Mouse (Mus musculus) forebrain, embryonic 10.5 days (tissue): ENCODE data around the gene Dydc2. TPM values are rescaled to one million over a fixed set of nuclear protein-coding genes. Genes with fewer than 3 reads are reported as not detected.

Experiments used
- DNase-seq: peaks from one replicate; pipeline ENCODE4 v3.0.0-alpha.2; 2017; ENCODE audit warnings: low spot score; ENCODE audit errors: extremely low spot score
- H3K27ac ChIP-seq: fragments of 300-500 bp; sonication (generic); 2 replicates; pipeline ENCODE4 v1.5.1; 2016; ENCODE audit warnings: mild to moderate bottlenecking
- H3K27me3 ChIP-seq: fragments of 300-500 bp; sonication (generic); 2 replicates; pipeline ENCODE4 v1.6.1; 2016; ENCODE audit warnings: mild to moderate bottlenecking; ENCODE audit not compliant: poor library complexity, severe bottlenecking
- H3K36me3 ChIP-seq: fragments of 300-500 bp; sonication (generic); replicated peaks from 2 replicates; pipeline ENCODE4 v1.6.1; 2016; ENCODE audit warnings: mild to moderate bottlenecking, moderate library complexity
- H3K4me1 ChIP-seq: fragments of 300-500 bp; sonication (generic); 2 replicates; pipeline ENCODE4 v1.6.1; 2016
- H3K4me3 ChIP-seq: fragments of 300-500 bp; sonication (generic); 2 replicates; pipeline ENCODE4 v1.5.1; 2016; ENCODE audit warnings: mild to moderate bottlenecking, moderate library complexity
- H3K9me3 ChIP-seq: fragments of 300-500 bp; sonication (generic); 2 replicates; pipeline ENCODE4 v1.6.1; 2016; ENCODE audit warnings: mild to moderate bottlenecking, moderate library complexity
- WGBS: fragments of 180-500 bp; shearing (Covaris S2); methylation state at CpG from one replicate; pipeline ENCODE4 v1.1.7; 2016; 5-methylcytosine and 5-hydroxymethylcytosine counted together
- polyA plus RNA-seq: library from polyadenylated mRNA; unstranded; fragments of >200 nt; fragmentation: Nextera tagmentation; extraction: Ambion mirVana; gene quantifications from 2 replicates; pipeline ENCODE4 v1.2.1, GENCODE M21; 2016

Dydc2 gene
- polyA plus RNA-seq, 1 experiment from 2014 or later = 0.36 TPM

DNA sequence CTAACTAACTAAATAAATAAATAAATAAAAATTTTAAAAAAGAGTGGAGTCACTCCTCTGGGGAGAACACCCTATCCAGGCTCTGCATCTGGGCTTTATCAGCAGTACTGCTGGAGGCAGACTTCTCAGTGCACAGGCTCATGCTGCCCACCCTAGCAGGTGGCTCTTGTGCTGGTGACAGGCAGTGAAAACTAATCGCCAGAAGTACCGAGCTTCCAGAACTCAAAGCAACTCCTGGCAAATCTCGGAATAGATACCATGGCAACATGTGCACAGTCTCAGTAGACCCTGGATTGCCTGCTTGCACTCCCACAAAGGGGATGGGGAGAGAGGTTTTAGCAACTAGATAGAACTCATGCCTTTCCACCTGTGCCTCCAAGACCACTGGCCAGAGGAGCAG lies 62.1 kb downstream of the Dydc2 start:
- H3K4me1 ChIP-seq = peaks cover 28% of the 10 kb centered on the region
- no peak overlapping the region for H3K27ac ChIP-seq
- WGBS = 70% methylated on average over 3 of the region's 3 CpGs
- H3K27me3 ChIP-seq = peaks cover 18% of the 10 kb centered on the region
- DNase-seq = no peak
- H3K4me3 ChIP-seq = no peak overlapping the region
- H3K9me3 ChIP-seq = no peaks in the 10 kb centered on the region
- peaks cover 2% of the 10 kb centered on the region; the same call in 1 of the 2 replicates for H3K36me3 ChIP-seq

DNA sequence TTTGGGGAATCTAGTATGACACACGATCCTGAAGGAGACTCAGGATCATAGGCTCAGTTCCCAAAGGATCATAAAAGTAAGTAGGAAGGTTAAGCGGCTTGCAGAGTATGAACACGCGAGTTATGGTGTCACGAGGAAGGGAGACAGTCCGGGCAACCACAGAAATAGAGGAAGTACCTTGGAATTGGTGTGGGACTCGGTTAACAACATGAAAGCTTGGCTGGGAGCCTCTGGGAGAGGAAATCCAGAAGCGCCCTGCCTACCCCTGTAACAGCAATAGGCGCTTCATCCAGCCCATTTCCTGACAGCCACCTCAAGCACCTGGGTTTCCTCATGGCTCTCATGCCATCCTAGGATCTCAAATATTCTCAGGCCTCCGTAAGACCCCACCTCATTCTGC lies 62.7 kb downstream of the Dydc2 start:
- Histone ChIP-seq H3K4me3 (no peak overlapping the region), H3K27ac (no peak overlapping the region), H3K9me3 (no peaks in the 10 kb centered on the region), H3K36me3 (peaks cover 7% of the 10 kb centered on the region), H3K27me3 (peaks cover 23% of the 10 kb centered on the region), H3K4me1 (peaks cover 28% of the 10 kb centered on the region)
- DNase-seq = no peak
- WGBS = 92% methylated on average over 10 of the region's 10 CpGs

DNA sequence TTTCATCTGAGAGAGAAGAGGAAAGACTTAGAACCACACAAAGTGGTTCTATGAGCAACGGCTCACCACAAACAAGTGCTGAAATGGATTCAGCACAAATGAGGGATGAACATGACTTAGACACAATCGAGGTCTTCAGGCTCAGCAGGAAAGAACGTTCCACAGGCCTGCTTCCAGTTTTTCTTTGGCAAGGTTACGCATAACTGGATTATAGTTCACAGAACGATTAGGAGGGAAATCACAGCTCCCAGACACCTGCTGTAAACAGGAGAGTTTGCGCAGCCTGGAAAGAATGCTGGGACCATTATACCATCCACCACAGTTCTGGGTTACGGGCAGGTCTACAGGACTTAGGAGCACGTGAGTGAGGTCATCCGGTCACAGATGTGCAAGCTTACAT lies 63.3 kb downstream of the Dydc2 start:
- H3K4me1 ChIP-seq = peaks cover 28% of the 10 kb centered on the region
- no peak for DNase-seq
- WGBS = 87% methylated on average over 9 of the region's 9 CpGs
- H3K9me3 ChIP-seq = no peaks in the 10 kb centered on the region
- H3K27me3 ChIP-seq = peaks cover 23% of the 10 kb centered on the region
- H3K36me3 ChIP-seq = peaks cover 11% of the 10 kb centered on the region
- H3K27ac ChIP-seq = no peak overlapping the region
- no peak overlapping the region for H3K4me3 ChIP-seq

DNA sequence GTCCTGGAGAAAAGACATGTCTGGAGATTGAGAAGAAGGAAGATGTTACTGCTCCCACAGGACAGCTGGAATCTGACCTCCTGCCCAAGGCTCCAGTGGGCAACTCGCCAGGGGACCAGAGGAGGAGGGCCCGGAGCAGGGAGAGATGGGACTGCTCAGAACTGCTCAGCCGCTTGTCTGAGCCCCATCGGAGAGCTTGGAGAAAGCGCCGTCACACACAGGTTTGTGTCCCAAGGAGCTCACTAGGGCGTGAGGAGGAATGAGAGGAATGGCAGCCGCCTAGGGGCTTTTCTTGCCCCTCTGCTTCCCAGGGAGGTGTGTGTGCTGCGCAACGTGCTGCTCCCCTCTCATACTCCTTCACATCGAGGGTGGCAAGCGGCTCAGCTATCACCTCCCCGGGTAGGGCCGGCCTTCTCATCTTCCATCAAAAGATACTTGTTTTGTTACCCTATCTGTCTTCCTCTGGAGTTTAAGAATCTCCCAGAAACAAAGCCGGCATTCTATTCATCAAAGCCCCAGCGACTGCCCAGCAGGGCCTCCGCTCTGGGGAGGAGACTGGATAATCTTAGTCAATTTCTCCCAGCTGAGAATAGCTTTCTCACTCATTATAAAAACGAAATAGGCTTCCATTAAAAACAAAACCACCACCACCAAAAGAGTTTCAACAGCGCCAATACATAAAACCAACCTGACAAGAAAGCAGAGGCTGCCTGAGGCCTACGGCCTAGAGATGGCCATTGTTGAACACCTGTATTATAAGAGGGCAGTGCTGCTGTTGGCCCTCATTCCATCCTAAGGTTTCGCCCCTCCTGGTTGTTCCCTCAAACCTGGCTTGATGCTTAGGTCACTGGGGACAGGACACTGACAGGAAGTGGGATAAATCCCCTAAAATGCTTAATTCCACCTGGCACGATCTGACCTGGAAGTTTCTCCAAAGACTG lies 64.5 kb downstream of the Dydc2 start:
- 6% methylated on average over 22 of the region's 22 CpGs for WGBS
- H3K27me3 ChIP-seq = peaks cover 23% of the 10 kb centered on the region
- H3K27ac ChIP-seq = peak overlapping the region; percentile 66

DNA sequence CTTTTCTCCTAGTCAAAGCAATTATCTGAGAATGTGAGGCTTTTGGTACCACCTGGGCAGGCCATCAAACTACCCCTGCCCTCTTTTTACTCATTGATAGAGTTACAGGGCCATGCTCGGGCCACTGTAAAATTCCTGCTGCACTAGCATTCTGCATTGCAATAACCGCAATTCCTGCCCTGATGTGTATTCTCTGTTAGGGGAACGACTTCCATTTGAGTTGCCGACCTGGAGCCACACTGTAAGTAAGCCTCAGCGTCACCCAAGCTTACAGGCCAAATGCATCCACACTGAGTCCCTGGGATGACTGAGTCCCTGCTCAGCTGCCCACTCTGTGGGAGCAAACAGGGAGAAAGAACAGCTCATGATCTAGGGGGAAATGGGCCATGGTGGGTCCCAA lies 67.4 kb downstream of the Dydc2 start:
- Histone ChIP-seq H3K27ac (no peak overlapping the region), H3K4me3 (no peak overlapping the region), H3K4me1 (peaks cover 22% of the 10 kb centered on the region), H3K36me3 (peaks cover 34% of the 10 kb centered on the region), H3K27me3 (peaks cover 23% of the 10 kb centered on the region), H3K9me3 (no peaks in the 10 kb centered on the region)
- no peak for DNase-seq
- WGBS = 90% methylated on average over 5 of the region's 5 CpGs

More for the DNA sequence above, 64.5 kb downstream of the Dydc2 start:
- peak; percentile 29 for DNase-seq
- Histone ChIP-seq H3K36me3 (peaks cover 15% of the 10 kb centered on the region), H3K4me3 (peak overlapping the region; percentile 35), H3K9me3 (no peaks in the 10 kb centered on the region), H3K4me1 (peaks cover 28% of the 10 kb centered on the region)

DNA sequence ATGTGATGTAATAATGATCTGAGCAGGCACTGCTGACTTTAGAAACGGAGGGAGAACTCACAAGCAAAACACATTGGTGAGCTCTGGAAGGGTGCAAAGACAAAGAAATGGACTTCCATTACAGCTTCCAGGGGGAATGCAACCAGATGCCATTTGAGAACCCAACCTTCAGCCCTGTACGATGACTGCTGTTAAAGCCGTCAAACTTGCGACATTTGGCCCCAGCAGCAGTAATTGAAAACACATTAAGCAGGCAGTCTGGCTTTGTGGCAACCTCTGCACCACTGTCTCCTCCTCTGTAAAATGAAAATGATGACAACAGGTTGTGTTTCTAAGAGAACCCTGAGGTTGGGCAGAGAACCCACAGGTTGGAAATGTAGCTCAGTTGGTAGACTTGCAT lies 68.2 kb downstream of the Dydc2 start:
- no peak overlapping the region for H3K27ac ChIP-seq
- H3K36me3 ChIP-seq = peaks cover 37% of the 10 kb centered on the region
- WGBS = 68% methylated on average over 4 of the region's 4 CpGs
- no peak for DNase-seq
- no peak overlapping the region for H3K4me3 ChIP-seq
- H3K4me1 ChIP-seq = peaks cover 22% of the 10 kb centered on the region
- H3K9me3 ChIP-seq = no peaks in the 10 kb centered on the region
- H3K27me3 ChIP-seq = peaks cover 23% of the 10 kb centered on the region

DNA sequence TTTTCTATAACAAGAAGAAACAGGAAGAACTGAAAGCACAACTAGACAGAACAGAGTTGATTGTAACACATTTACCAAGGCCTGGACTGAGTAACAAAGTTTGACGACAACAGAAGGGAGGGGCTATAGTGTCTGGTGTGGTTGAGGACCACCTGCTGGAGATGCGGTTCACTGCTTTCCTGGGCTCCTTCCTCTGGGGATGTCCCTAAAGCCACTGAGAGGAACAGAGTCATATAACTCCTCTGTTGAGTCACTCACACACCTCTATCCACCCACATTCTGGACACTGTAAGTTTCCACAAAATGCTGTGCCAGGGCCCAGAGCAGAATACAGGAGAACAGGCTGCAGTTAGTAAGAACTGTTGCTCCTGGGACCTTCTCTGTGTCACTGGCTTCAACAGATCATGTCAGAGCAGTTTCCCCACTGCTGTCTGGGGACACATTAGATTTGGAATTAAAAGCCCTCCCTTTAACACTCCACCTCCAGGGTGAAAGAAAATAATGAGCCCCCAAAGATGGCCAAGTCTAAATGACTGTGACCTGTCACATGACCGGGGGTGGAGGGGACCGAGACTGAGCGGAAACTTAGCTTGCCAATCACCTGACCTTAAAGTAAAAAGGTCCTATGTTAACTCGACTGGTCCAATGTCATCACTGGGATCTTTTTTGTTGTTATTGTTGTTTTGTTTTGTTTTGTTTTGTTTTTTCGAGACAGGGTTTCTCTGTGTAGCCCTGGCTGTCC lies 68.9 kb downstream of the Dydc2 start:
- 89% methylated on average over 7 of the region's 7 CpGs for WGBS
- Histone ChIP-seq H3K4me1 (peaks cover 19% of the 10 kb centered on the region), H3K27ac (no peak overlapping the region), H3K27me3 (peaks cover 20% of the 10 kb centered on the region), H3K36me3 (peaks cover 40% of the 10 kb centered on the region), H3K9me3 (no peaks in the 10 kb centered on the region), H3K4me3 (no peak overlapping the region)
- DNase-seq = no peak

Other genes with a start within 250 kb of the Dydc2 start
- 0.32 and 0.55 TPM in 2 replicates for gene Sh2d4b, start 175.9 kb downstream of the Dydc2 start, polyA plus RNA-seq
- gene Tspan14, start 102.4 kb downstream of the Dydc2 start, polyA plus RNA-seq = 89.3 and 93.9 TPM in 2 replicates
- 49.4 and 50.5 TPM in 2 replicates for gene Fam213a, start 55.4 kb downstream of the Dydc2 start, polyA plus RNA-seq
- gene Dydc1, start 3.7 kb upstream of the Dydc2 start, polyA plus RNA-seq = not detected in 2 replicates
- not detected in 2 replicates for gene Mat1a, start 35.8 kb upstream of the Dydc2 start, polyA plus RNA-seq
- not detected in 2 replicates for gene Sftpa1, start 62.6 kb upstream of the Dydc2 start, polyA plus RNA-seq
- gene Mbl1, start 82.2 kb upstream of the Dydc2 start, polyA plus RNA-seq = not detected in 2 replicates
- not detected in 2 replicates for gene Sftpd, start 115.9 kb upstream of the Dydc2 start, polyA plus RNA-seq
- gene Gm2832, start 209.6 kb upstream of the Dydc2 start, polyA plus RNA-seq = 0.17 TPM in 1 of 2 replicates, not detected in the other